Mouse (Mus musculus): ENCODE measurements at regions not wholly inside any gene's neighbourhood (a gene's known extent, or its start where the extent isn't known, plus 50 kb on each side); places are given as distances from the start of the nearest gene placed in this dataset.

- TF ChIP-seq CTCF (IDR thresholded peaks at IDR 0.05 in 2 of 3, conservative IDR thresholded peaks at IDR 0.05 in 1 of 3; ENCODE audit: control insufficient read depth in 1 of 3, insufficient read depth in 1 of 3, low read depth in 2 of 3, low read length in 3 of 3, poor library complexity in 1 of 3, severe bottlenecking in 1 of 3) (no peak), POLR2A (IDR thresholded peaks at IDR 0.05; ENCODE audit: control insufficient read depth in 1 of 2, insufficient read depth in 1 of 2, low read depth in 1 of 2, low read length in 2 of 2, poor library complexity in 1 of 2) (no peak), MAFK (IDR thresholded peaks at IDR 0.05; ENCODE audit: borderline replicate concordance, low read depth, low read length) (no peak), MAX (IDR thresholded peaks at IDR 0.05; ENCODE audit: low read length) (no peak), ELF1 (IDR thresholded peaks at IDR 0.05; ENCODE audit: low read depth, low read length) (no peak), RAD21 (IDR thresholded peaks at IDR 0.05; ENCODE audit: low read depth, low read length) (no peak), ZKSCAN1 (IDR thresholded peaks at IDR 0.05; ENCODE audit: low read depth, low read length) (no peak), RCOR1 (IDR thresholded peaks at IDR 0.05; ENCODE audit: low read depth, low read length) (no peak)
These were observed 313.3 kb upstream of the Gm12728 start for GRCm38 (mm10) chr4:105476332-105476731.
